Mouse (Mus musculus): ENCODE data around the gene R3hdm1.

DNA sequence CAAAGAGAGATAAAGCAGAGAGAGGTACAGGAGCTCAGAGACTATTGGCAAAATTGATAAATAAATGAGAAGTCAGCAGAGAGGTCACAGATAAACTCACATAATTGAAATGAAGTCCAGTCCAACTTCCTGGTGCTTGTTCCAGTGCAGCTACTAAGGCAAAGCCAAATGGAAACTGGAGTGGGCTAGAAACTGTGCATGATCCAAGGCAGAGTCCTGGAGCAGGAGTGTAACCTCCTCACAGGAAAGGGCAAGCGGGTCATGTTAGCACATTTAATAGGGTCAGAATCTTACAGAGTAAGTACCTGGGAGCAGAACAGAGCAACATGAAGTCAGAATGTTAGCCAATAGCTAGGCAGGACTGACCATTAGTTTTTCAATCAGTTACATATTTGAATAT is 24.5 kb upstream of the R3hdm1 start:
- TF ChIP-seq EP300 (IDR thresholded peaks at IDR 0.05; ENCODE audit: low read depth) (no peak), CTCF (IDR thresholded peaks at IDR 0.05; ENCODE audit: low read depth) (no peak)

Measured in liver, postnatal 0 days (tissue).